In the genomic region with DNA sequence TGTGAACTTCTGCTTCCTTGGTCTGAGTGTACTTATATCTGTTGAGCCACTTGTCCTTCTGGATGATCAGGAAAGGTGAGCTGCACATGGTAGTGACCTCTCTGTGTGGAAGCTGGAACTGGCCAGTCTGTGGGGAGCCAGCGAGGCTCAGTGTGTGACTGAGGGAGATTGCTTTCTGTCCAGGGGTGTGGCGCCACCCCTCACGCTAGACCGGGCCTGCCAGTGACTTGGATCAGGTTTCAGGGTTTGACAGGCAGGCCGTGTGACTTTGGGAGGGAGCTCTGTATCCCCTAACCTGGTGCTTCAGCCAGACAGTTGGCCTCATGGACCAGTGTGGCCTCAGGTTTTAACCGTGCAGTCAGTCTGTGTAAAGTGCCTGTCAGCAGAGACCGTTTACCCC, we compare ENCODE assay signal across 8 mouse cellular contexts. TPM values are rescaled to one million over a fixed set of nuclear protein-coding genes. Genes with fewer than 3 reads are reported as not detected.
DNase-seq lines count a peak whose midpoint lies in the region; ATAC-seq and TF ChIP-seq lines count a peak whose summit lies in the region.

No protein-coding gene starts in this region.

- no peak for DNase-seq in lung, adult 2 months
- peak; percentile 74 to 84 for DNase-seq in gastrocnemius, adult 8-10 months (ENCODE audit: low spot score in 2 of 2)
- DNase-seq in kidney, adult 9 months = peak; percentile 47
- DNase-seq in spleen, postnatal 36 days (ENCODE audit: low spot score in 2 of 2) = no peak
- no peak for DNase-seq in left cerebral cortex, postnatal 10 days (ENCODE audit: extremely low spot score in 1 of 2, low spot score in 2 of 2)
- DNase-seq in adrenal gland, adult 2 months = no peak

- peaks cover 6% of the 10 kb centered on the region; the same call in 1 of the 2 replicates for H3K4me1 ChIP-seq in lung, embryonic 16.5 days (replicated peaks; ENCODE audit: control insufficient read depth, insufficient read depth, low read length)
- no peaks in the 10 kb centered on the region for H3K4me1 ChIP-seq in lung, adult 2 months (ENCODE audit: control insufficient read depth, insufficient read depth, low read length)
- H3K4me1 ChIP-seq in stomach, embryonic 16.5 days (ENCODE audit: control insufficient read depth, insufficient read depth, low read length) = peaks cover 36% of the 10 kb centered on the region

- no peaks in the 10 kb centered on the region for H3K27me3 ChIP-seq in lung, embryonic 16.5 days (ENCODE audit: control insufficient read depth, insufficient read depth, low read depth, low read length)
- no peaks in the 10 kb centered on the region for H3K27me3 ChIP-seq in stomach, embryonic 16.5 days (ENCODE audit: control insufficient read depth, insufficient read depth, low read length)

- no peak for TF ChIP-seq CTCF in lung, adult 2 months (IDR thresholded peaks at IDR 0.05; ENCODE audit: insufficient read depth, low read length)

- H3K4me2 ChIP-seq in lung, embryonic 16.5 days (ENCODE audit: low read depth, low read length) = no peak overlapping the region
- H3K4me2 ChIP-seq in stomach, embryonic 16.5 days (ENCODE audit: low read depth, low read length) = no peak overlapping the region

- 18% methylated on average over 7 of the region's 7 CpGs for WGBS in lung, embryonic 16.5 days
- WGBS in lung, adult 2 months = 34% methylated on average over 7 of the region's 7 CpGs
- 11% methylated on average over 7 of the region's 7 CpGs for WGBS in stomach, embryonic 16.5 days

- H3K9ac ChIP-seq in lung, embryonic 16.5 days (ENCODE audit: low read length) = no peak overlapping the region
- H3K9ac ChIP-seq in stomach, embryonic 16.5 days (ENCODE audit: low read length) = peak overlapping the region; percentile 13; the same call in 1 of the 2 replicates

- H3K4me3 ChIP-seq in lung, embryonic 16.5 days (ENCODE audit: low read length) = no peak overlapping the region
- no peak overlapping the region for H3K4me3 ChIP-seq in lung, adult 2 months (replicated peaks; ENCODE audit: extremely low read depth, low read depth, low read length)
- H3K4me3 ChIP-seq in stomach, embryonic 16.5 days (replicated peaks; ENCODE audit: low read length) = no peak overlapping the region

- intact Hi-C loops in left cerebral cortex, postnatal 10 days (cut with DNase I) = no loop called here

- no peaks in the 10 kb centered on the region for H3K9me3 ChIP-seq in lung, embryonic 16.5 days (ENCODE audit: control insufficient read depth, low read length)
- no peaks in the 10 kb centered on the region for H3K9me3 ChIP-seq in stomach, embryonic 16.5 days (replicated peaks; ENCODE audit: control insufficient read depth, low read length)

- H3K27ac ChIP-seq in lung, embryonic 16.5 days (ENCODE audit: low read length) = peak overlapping the region; percentile 58
- H3K27ac ChIP-seq in stomach, embryonic 16.5 days (ENCODE audit: low read length) = peak overlapping the region; percentile 87

- H3K36me3 ChIP-seq in lung, embryonic 16.5 days (ENCODE audit: control insufficient read depth, insufficient read depth, low read length) = peaks cover 8% of the 10 kb centered on the region; the same call in 1 of the 2 replicates
- H3K36me3 ChIP-seq in stomach, embryonic 16.5 days (ENCODE audit: control insufficient read depth, insufficient read depth, low read length) = no peaks in the 10 kb centered on the region

- peak; percentile 63 for ATAC-seq in lung, embryonic 16.5 days (ENCODE audit: low read depth)
- ATAC-seq in stomach, embryonic 16.5 days (ENCODE audit: insufficient read depth, low FRiP score) = peak; percentile 58; the same call in 1 of the 2 replicates

- no peak for TF ChIP-seq POLR2A in lung, adult 2 months (IDR thresholded peaks at IDR 0.05; ENCODE audit: borderline replicate concordance, extremely low read depth, low read depth, low read length)

RNA-seq across cellular contexts. Expression of gene Zbtb17, which starts 13.8 kb away (rescaled TPM):
- 30.6 and 30.8 TPM in 2 replicates for polyA plus RNA-seq in lung, embryonic 16.5 days (2015; fragmentation: Nextera tagmentation; extraction: Ambion mirVana)
- 30.9 and 38.6 TPM in 2 replicates for polyA plus RNA-seq in lung, adult 2 months (2012; rRNA removed)
- 10 to 100 TPM; 30.2 to 38.3 (median 33.0) TPM for total RNA-seq in gastrocnemius, adult 8-10 months (2022)
- polyA plus RNA-seq in stomach, embryonic 16.5 days (2015; fragmentation: Nextera tagmentation; extraction: Ambion mirVana) = 31.8 and 35.6 TPM in 2 replicates
- 10 to 100 TPM; 23.0 to 26.1 TPM for total RNA-seq in left cerebral cortex, postnatal 10 days (2021)
- 10 to 100 TPM; 15.8 to 18.7 TPM for total RNA-seq in adrenal gland, adult 2 months (2021)
- 26.5 and 34.4 TPM in 2 replicates for polyA plus RNA-seq in adrenal gland, adult 2 months (2012; rRNA removed)

RNA-seq across cellular contexts. Expression of gene Srarp, which starts 22.3 kb away (rescaled TPM):
- polyA plus RNA-seq in lung, embryonic 16.5 days (2015; fragmentation: Nextera tagmentation; extraction: Ambion mirVana) = not detected in 2 replicates
- polyA plus RNA-seq in lung, adult 2 months (2012; rRNA removed) = 0.18 TPM in 1 of 2 replicates, not detected in the other
- under 1 TPM in 3 of 4 experiments, not detected in 1; 0.32 to 0.54 (median 0.36) TPM for total RNA-seq in gastrocnemius, adult 8-10 months (2022)
- not detected in 2 replicates for polyA plus RNA-seq in stomach, embryonic 16.5 days (2015; fragmentation: Nextera tagmentation; extraction: Ambion mirVana)
- total RNA-seq in left cerebral cortex, postnatal 10 days (2021) = 1 to 10 TPM; 2.5 to 3.5 TPM
- under 1 TPM; 0.32 to 0.55 TPM for total RNA-seq in adrenal gland, adult 2 months (2021)
- 0.22 TPM in 1 of 2 replicates, not detected in the other for polyA plus RNA-seq in adrenal gland, adult 2 months (2012; rRNA removed)

RNA-seq across cellular contexts. Expression of gene Hspb7, which starts 37.7 kb away (rescaled TPM):
- 6.4 and 10.6 TPM in 2 replicates for polyA plus RNA-seq in lung, embryonic 16.5 days (2015; fragmentation: Nextera tagmentation; extraction: Ambion mirVana)
- polyA plus RNA-seq in lung, adult 2 months (2012; rRNA removed) = 19.6 and 29.1 TPM in 2 replicates
- 100 to 1,000 TPM; 243 to 314 (median 275) TPM for total RNA-seq in gastrocnemius, adult 8-10 months (2022)
- 5.6 and 5.8 TPM in 2 replicates for polyA plus RNA-seq in stomach, embryonic 16.5 days (2015; fragmentation: Nextera tagmentation; extraction: Ambion mirVana)
- total RNA-seq in left cerebral cortex, postnatal 10 days (2021) = under 1 TPM; 0.11 to 0.20 TPM
- total RNA-seq in adrenal gland, adult 2 months (2021) = 1 to 10 TPM in 1 of 2 experiments, under 1 TPM in 1; 0.26 to 1.1 TPM
- polyA plus RNA-seq in adrenal gland, adult 2 months (2012; rRNA removed) = 1.1 and 1.2 TPM in 2 replicates

RNA-seq across cellular contexts. Expression of gene Clcnkb, which starts 42.4 kb away (rescaled TPM):
- 0.39 TPM in 1 of 2 replicates, not detected in the other for polyA plus RNA-seq in lung, embryonic 16.5 days (2015; fragmentation: Nextera tagmentation; extraction: Ambion mirVana)
- polyA plus RNA-seq in lung, adult 2 months (2012; rRNA removed) = 0.20 TPM in 1 of 2 replicates, not detected in the other
- total RNA-seq in gastrocnemius, adult 8-10 months (2022) = under 1 TPM in 2 of 4 experiments, not detected in 2; 0.11 to 0.58 TPM
- polyA plus RNA-seq in stomach, embryonic 16.5 days (2015; fragmentation: Nextera tagmentation; extraction: Ambion mirVana) = not detected in 2 replicates
- total RNA-seq in left cerebral cortex, postnatal 10 days (2021) = not detected
- total RNA-seq in adrenal gland, adult 2 months (2021) = not detected
- polyA plus RNA-seq in adrenal gland, adult 2 months (2012; rRNA removed) = not detected in 2 replicates

RNA-seq across cellular contexts. Expression of gene Clcnka, which starts 59.7 kb away (rescaled TPM):
- polyA plus RNA-seq in lung, embryonic 16.5 days (2015; fragmentation: Nextera tagmentation; extraction: Ambion mirVana) = 0.24 and 0.28 TPM in 2 replicates
- polyA plus RNA-seq in lung, adult 2 months (2012; rRNA removed) = 1.4 TPM in 1 of 2 replicates, not detected in the other
- not detected for total RNA-seq in gastrocnemius, adult 8-10 months (2022)
- polyA plus RNA-seq in stomach, embryonic 16.5 days (2015; fragmentation: Nextera tagmentation; extraction: Ambion mirVana) = 0.17 TPM in 1 of 2 replicates, not detected in the other
- total RNA-seq in left cerebral cortex, postnatal 10 days (2021) = not detected
- total RNA-seq in adrenal gland, adult 2 months (2021) = not detected
- polyA plus RNA-seq in adrenal gland, adult 2 months (2012; rRNA removed) = 0.04 and 0.07 TPM in 2 replicates

Comparison
In these comparisons a context has a peak if more than half of its experiments do, and no peak if none do; other contexts are left out.
1. DNase-seq: peak in gastrocnemius, adult 8-10 months (2 of 2) and kidney, adult 9 months (single experiment); none in lung, adult 2 months (single experiment), spleen, postnatal 36 days (0 of 2), left cerebral cortex, postnatal 10 days (0 of 2) and adrenal gland, adult 2 months (single experiment).